Mouse (Mus musculus) G1E (cell line): Measurements from ENCODE around the gene Map2k1. TPM values are rescaled to one million over a fixed set of nuclear protein-coding genes. Genes with fewer than 3 reads are reported as not detected.

Experiments
- ATAC-seq: 2 replicates; pipeline ENCODE4 v1.8.0; 2016; ENCODE audit warnings: mild to moderate bottlenecking; ENCODE audit not compliant: insufficient number of reproducible peaks, poor library complexity, low FRiP score, severe bottlenecking; ENCODE audit errors: extremely low read depth
- DNase-seq: peaks from one replicate; pipeline ENCODE4 v3.0.0; 2012; ENCODE audit warnings: low spot score
- H3K27me3 ChIP-seq: 2 replicates; pipeline ENCODE4 v1.6.1; 2012; ENCODE audit warnings: mild to moderate bottlenecking, low read length, inconsistent platforms; ENCODE audit not compliant: insufficient read depth
- H3K36me3 ChIP-seq: replicated peaks from 2 replicates; pipeline ENCODE3; 2012; ENCODE audit warnings: mild to moderate bottlenecking, inconsistent platforms
- H3K4me1 ChIP-seq: 2 replicates; pipeline ENCODE4 v1.6.1; 2012; ENCODE audit warnings: low read depth, low read length, inconsistent platforms, mixed read lengths; ENCODE audit not compliant: insufficient read depth
- H3K4me3 ChIP-seq: 2 replicates; pipeline ENCODE4 v1.5.1; 2012; ENCODE audit warnings: low read depth, mild to moderate bottlenecking, inconsistent platforms, low read length, moderate library complexity, mixed read lengths
- H3K9me3 ChIP-seq: replicated peaks from 2 replicates; pipeline ENCODE4 v1.6.1; 2012; ENCODE audit warnings: inconsistent platforms
- CTCF ChIP-seq: IDR thresholded peaks from 2 replicates; pipeline ENCODE4 v1.5.1; 2012; ENCODE audit warnings: low read depth, low read length, inconsistent platforms, mixed read lengths
- GATA1 ChIP-seq: IDR thresholded peaks from 2 replicates; pipeline ENCODE4 v1.6.1; 2012; ENCODE audit warnings: borderline replicate concordance, low read length, inconsistent platforms, mixed read lengths
- GATA2 ChIP-seq: IDR thresholded peaks from 2 replicates; pipeline ENCODE4 v1.6.1; 2012; ENCODE audit warnings: low read depth, low read length, inconsistent platforms, borderline replicate concordance
- POLR2AphosphoS5 ChIP-seq: IDR thresholded peaks from 2 replicates; pipeline ENCODE4 v1.6.1; 2012; ENCODE audit warnings: low read depth, low read length, inconsistent platforms; ENCODE audit not compliant: insufficient replicate concordance
- TAL1 ChIP-seq: conservative IDR thresholded peaks from 2 replicates; pipeline ENCODE4 v1.6.1; 2012; ENCODE audit warnings: low read depth, low read length, inconsistent platforms, mixed read lengths
- polyA plus RNA-seq: library from polyadenylated mRNA; stranded (reverse); fragments of >175 nt; gene quantifications from 2 replicates; pipeline ENCODE4 v1.2.3, GENCODE M21; 2012
- total RNA-seq, 2 experiments: library from RNA; stranded (forward) in 1 of 2; stranded (reverse) in 1 of 2; fragments of 200-1000 nt in 1 of 2; fragments of >200 nt in 1 of 2; fragmentation: Nextera tagmentation in 1 of 2; gene quantifications; 2 replicates each; pipeline ENCODE4 v1.2.3; 2014 to 2017

Gene Map2k1
- total and polyA plus RNA-seq, 3 experiments, result 40.0 to 121 (median 43.3) TPM

DNA sequence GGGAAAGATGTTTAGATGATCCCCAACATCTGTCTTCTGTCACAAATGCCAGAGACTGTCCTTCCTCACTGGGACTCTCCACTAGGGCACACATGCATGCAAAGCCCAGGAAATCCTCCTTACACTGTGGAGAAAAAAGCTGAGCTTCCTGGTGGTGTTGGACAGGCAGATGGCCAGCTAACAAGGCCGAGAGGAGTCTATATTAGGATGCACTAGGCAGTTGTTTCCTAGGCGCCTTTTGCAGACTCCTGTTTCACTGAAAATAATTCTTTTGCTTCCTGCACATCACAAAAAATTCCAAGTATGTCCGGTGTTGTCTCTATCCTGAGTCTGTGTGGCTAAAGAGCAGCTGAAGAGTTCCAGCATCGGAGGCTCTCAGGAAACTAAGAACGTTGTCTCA lies 22.3 kb downstream of the Map2k1 start:
- H3K9me3 ChIP-seq, result no peaks in the 10 kb centered on the region
- H3K4me3 ChIP-seq, result no peak overlapping the region
- H3K36me3 ChIP-seq, result peaks cover 77% of the 10 kb centered on the region
- no peaks in the 10 kb centered on the region for H3K27me3 ChIP-seq
- DNase-seq (no peak), ATAC-seq (no peak)
- H3K4me1 ChIP-seq, result peaks cover 3% of the 10 kb centered on the region; the same call in 1 of the 2 replicates
- TF ChIP-seq GATA2 (no peak), TAL1 (no peak), CTCF (no peak), POLR2AphosphoS5 (no peak), GATA1 (no peak)

- Histone ChIP-seq H3K36me3 (peaks cover 73% of the 10 kb centered on the region), H3K4me1 (peaks cover 3% of the 10 kb centered on the region; the same call in 1 of the 2 replicates), H3K9me3 (no peaks in the 10 kb centered on the region), H3K4me3 (no peak overlapping the region), H3K27me3 (no peaks in the 10 kb centered on the region)
- no peak for ATAC-seq
- no peak for DNase-seq
- no peak for TF ChIP-seq CTCF
- no peak for TF ChIP-seq GATA2
- no peak for TF ChIP-seq POLR2AphosphoS5
- no peak for TF ChIP-seq TAL1
- no peak for TF ChIP-seq GATA1
Observed at GRCm38 (mm10) chr9:64228972-64229371, 24.5 kb downstream of the Map2k1 start.

DNA sequence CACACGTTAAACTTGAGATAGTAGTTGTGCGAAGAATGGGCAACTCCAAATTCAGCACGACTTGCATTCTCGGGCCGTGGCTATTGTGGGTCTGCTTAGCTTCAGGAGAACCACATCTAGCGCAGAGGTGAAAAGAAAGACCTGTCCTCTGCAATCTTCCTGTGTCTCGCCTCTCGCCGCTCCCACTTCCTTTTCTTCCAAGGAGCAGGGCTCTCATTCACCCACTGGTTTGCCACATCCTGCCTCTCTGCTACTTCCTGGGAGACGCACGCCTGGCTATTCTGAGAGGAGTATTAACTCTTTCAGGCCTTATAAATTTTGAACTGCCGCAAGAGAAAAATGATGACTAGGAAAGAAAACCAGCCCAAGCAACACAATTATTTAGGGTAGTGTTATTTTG lies 25.7 kb downstream of the Map2k1 start:
- no peak for TF ChIP-seq CTCF
- TF ChIP-seq GATA2, result no peak
- TF ChIP-seq GATA1, result no peak
- no peak for TF ChIP-seq POLR2AphosphoS5
- no peak for TF ChIP-seq TAL1
- H3K4me3 ChIP-seq, result no peak overlapping the region
- no peak for ATAC-seq
- DNase-seq, result no peak
- no peaks in the 10 kb centered on the region for H3K9me3 ChIP-seq
- H3K4me1 ChIP-seq, result 0 out of 2 replicates have a peak, but pooled peaks cover 3% of the 10 kb centered on the region
- no peaks in the 10 kb centered on the region for H3K27me3 ChIP-seq
- H3K36me3 ChIP-seq, result peaks cover 78% of the 10 kb centered on the region

GRCm38 (mm10) chr9:64225805-64226204 lies 27.6 kb downstream of the Map2k1 start:
- ATAC-seq (no peak), DNase-seq (no peak)
- Histone ChIP-seq H3K36me3 (peaks cover 76% of the 10 kb centered on the region), H3K27me3 (no peaks in the 10 kb centered on the region), H3K4me1 (peaks cover 9% of the 10 kb centered on the region; the same call in 1 of the 2 replicates), H3K9me3 (no peaks in the 10 kb centered on the region), H3K4me3 (no peak overlapping the region)
- TF ChIP-seq POLR2AphosphoS5 (no peak), TAL1 (no peak), GATA1 (no peak), GATA2 (no peak), CTCF (no peak)

- no peak for TF ChIP-seq POLR2AphosphoS5
- no peak for TF ChIP-seq TAL1
- no peak for TF ChIP-seq CTCF
- no peak for TF ChIP-seq GATA2
- TF ChIP-seq GATA1, result no peak
- Histone ChIP-seq H3K9me3 (no peaks in the 10 kb centered on the region), H3K36me3 (peaks cover 76% of the 10 kb centered on the region), H3K4me1 (peaks cover 11% of the 10 kb centered on the region; the same call in 1 of the 2 replicates), H3K4me3 (no peak overlapping the region), H3K27me3 (no peaks in the 10 kb centered on the region)
- no peak for ATAC-seq
- no peak for DNase-seq
Observed at GRCm38 (mm10) chr9:64222098-64222497, 31.3 kb downstream of the Map2k1 start.

DNA sequence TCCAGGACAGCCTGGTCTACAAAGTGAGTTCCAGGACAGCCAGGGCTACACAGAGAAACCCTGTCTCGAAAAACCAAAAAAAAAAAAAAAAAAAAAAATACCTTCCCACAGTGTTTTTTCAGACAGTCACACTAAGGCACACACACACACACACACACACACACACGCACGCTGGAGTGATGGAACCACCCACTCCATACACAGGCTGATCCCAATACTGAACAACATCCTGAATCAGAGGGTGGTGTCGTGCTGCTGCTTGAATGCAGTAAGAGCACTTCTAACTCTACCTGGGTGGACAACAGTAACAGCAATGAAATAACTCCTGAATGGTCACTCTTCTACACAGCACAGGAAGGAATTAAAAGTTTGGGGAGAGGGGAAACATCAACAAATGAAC lies 32.0 kb downstream of the Map2k1 start:
- H3K4me1 ChIP-seq, result peaks cover 15% of the 10 kb centered on the region
- ATAC-seq, result no peak
- TF ChIP-seq CTCF (no peak), TAL1 (no peak), POLR2AphosphoS5 (no peak), GATA1 (no peak), GATA2 (no peak)
- no peaks in the 10 kb centered on the region for H3K9me3 ChIP-seq
- H3K27me3 ChIP-seq, result no peaks in the 10 kb centered on the region
- H3K4me3 ChIP-seq, result no peak overlapping the region
- no peak for DNase-seq
- H3K36me3 ChIP-seq, result peaks cover 74% of the 10 kb centered on the region
